Mouse (Mus musculus) C2C12 (cell line): ENCODE data around the gene Zbtb1.

Experiments
- CTCF ChIP-seq: IDR thresholded peaks from one replicate; pipeline ENCODE4 v1.5.1; 2011; ENCODE audit not compliant: control insufficient read depth, insufficient read depth, insufficient read length
- MAX ChIP-seq: IDR thresholded peaks from one replicate; pipeline ENCODE4 v1.6.1; 2011; ENCODE audit warnings: mild to moderate bottlenecking, control low read depth
- MYOD1 ChIP-seq: IDR thresholded peaks from one replicate; pipeline ENCODE4 v1.6.1; 2011; ENCODE audit warnings: low read depth; ENCODE audit not compliant: control insufficient read depth, insufficient read length
- MYOG ChIP-seq: IDR thresholded peaks from one replicate; pipeline ENCODE4 v1.6.1; 2011; ENCODE audit not compliant: control insufficient read depth, insufficient read length; ENCODE audit errors: extremely low read depth
- USF1 ChIP-seq: IDR thresholded peaks from one replicate; pipeline ENCODE4 v1.6.1; 2011; ENCODE audit warnings: low read depth, mild to moderate bottlenecking, control low read depth, moderate library complexity

- no peak for TF ChIP-seq USF1
- TF ChIP-seq CTCF, result no peak
- TF ChIP-seq MYOD1, result no peak
- TF ChIP-seq MYOG, result no peak
- TF ChIP-seq MAX, result no peak
These were observed 5.4 kb downstream of the Zbtb1 start for GRCm38 (mm10) chr12:76375506-76375905.
